Mouse (Mus musculus): ENCODE results near the gene Ak9. TPM values are rescaled to one million over a fixed set of nuclear protein-coding genes. Genes with fewer than 3 reads are reported as not detected.

Gene Ak9
- total RNA-seq, 4 experiments from 2014 or later, result 0.03 TPM; not detected in 2

DNA sequence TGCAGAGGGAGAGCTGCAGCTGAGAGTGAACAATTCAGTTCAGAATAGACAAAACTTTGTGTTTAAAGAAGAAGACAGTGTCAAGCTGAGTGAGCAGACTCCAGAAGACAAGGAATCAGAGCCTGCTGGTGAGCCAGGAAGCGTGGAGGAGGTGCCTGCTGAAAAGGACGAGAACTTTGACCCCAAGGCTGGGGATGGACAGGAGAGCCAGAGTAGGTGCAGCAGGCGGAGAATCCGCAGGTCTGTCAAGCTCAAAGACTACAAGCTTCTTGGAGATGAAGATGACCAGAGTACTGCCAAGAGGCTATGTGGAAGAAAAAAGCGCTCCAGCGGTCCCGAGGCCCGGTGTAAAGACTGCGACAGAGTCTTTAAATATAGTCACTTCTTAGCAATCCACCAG lies 147.9 kb downstream of the Ak9 start:
- no peak for DNase-seq (ENCODE audit: low spot score)

DNA sequence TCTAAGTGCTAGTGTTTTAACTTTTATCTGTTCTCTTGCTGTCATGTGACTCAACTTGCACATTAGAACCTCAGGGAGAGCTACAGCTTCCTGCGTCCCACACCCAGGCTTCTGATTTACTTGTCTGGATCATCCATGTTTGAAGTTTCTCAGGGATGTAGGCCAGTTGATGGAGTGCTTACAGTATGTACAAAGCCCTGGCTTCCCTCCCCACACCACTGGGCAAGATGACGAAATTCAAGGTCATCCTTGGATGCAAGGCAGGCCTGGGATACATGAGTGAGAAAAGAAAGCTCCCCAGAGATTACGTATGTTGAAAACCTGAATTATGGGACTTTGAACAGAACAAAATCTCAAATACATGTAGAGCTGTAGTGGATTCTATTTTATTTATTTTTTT lies 149.0 kb downstream of the Ak9 start:
- DNase-seq (ENCODE audit: low spot score), result no peak

DNA sequence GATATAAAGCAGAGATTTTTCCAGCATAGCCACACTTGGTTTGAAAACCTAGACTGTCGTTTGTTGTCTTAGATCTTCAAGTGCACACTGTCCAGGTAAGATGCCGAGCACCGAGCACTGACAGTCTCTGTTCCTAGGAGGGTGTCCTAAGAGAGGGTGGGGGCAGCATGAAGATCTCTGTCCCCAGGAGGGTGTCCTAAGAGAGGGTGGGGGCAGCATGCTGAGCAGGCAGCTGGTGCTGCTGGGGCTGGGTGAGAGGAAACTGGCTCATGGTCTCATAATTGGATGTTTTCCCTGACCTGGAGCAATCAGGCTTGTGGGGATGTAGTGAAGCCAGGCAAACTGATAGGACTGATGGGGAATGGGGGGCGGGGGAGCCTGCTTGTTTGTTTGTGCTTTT lies 156.2 kb downstream of the Ak9 start:
- DNase-seq (ENCODE audit: low spot score), result no peak

DNA sequence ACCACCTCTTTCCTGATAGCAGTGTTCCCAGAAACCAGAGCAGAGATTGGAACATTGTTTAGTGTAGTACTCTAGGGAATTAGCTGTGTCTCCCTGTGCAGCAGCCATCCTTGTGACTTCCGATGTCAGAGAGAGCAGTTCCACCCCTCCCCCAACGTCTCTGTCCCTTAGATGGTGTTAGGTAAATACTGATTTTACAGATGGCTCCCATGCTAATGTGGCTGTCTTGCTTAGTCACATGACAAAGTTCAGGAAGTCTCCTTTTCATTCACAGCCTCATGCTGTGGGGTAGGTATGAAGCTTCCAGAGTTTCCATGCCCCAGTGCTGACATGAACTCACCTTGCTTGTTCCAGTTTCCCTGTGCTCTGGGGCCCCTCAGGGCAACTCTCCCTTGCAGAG lies 156.7 kb downstream of the Ak9 start:
- no peak for DNase-seq (ENCODE audit: low spot score)

DNA sequence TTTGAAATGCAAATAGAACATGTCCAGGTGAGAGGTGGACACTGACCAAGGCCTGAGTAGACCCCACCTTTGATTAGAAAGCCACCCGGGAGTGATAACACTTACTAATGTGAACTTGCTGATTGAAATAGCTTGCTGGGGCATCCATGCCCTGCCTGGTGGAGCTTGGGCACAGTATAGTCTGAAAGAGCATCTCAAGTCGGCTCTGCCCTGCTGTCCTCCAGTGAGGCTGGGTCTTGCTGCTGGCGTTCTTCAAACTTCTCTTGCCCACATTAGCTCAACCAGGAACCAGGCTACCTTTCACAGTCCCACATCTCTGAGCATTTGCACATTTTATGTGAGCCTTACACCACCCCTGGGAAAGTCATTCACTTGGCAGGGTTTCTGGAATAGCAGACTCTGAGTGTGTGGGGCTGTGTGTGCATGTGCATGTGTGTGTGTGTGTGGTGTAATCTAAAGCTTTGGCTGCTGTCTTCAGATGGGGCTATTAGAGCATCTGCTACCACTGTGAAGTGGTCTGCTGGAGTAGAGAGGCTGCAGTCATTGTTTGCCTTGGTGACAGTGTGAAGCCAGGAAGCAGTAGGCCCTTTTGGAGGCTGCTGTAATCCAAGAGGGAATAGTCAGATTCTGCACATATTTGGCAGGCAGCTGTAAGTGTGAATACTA lies 157.4 kb downstream of the Ak9 start:
- DNase-seq (ENCODE audit: low spot score), result no peak

- no peak for DNase-seq (ENCODE audit: low spot score)
These were observed 160.7 kb downstream of the Ak9 start for GRCm38 (mm10) chr10:41464401-41464955.

DNA sequence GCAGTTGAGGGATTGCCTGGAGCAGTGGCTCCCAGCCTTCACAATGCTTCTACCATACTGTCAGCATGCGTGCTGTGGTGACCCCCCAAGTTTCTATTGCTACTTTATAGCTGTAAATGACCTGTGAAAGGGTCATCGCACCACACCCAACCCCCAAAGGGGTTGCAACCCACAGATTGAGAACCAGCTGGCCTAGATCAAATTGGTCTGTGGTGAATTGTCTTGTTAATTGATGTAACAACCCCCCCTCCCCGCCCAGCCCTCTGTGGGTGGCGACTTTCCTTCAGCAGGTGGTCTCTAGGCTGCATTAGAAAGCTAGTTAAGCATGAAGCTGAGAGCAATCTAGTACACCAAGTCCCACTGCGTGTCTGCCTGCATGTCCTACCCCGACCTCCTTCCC lies 163.5 kb downstream of the Ak9 start:
- no peak for DNase-seq (ENCODE audit: low spot score)

GRCm38 (mm10) chr10:41470693-41471092 lies 166.9 kb downstream of the Ak9 start:
- no peak for DNase-seq (ENCODE audit: low spot score)

DNA sequence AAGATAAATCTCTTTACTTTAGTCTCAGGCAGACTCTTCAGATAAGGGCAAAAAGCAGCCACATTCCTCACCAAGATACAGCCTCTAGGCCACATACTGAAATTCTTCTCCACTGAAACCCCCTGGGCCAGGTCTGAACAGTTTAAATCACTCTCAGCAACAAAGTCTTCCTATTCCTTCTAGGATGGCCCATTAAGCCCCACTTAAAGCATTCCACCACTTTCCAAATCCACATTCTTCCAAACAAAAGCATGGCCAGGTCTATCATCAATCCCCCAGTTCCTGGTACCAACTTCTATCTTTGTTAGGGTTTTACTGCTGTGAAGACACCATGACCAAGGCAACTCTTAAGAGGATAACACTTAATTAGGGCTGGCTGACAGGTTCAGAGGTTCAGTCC lies 168.8 kb downstream of the Ak9 start:
- no peak for DNase-seq (ENCODE audit: low spot score)

- no peak for DNase-seq (ENCODE audit: low spot score)
These were observed 169.2 kb downstream of the Ak9 start for GRCm38 (mm10) chr10:41472962-41473481.

- peak; percentile 76 for DNase-seq (ENCODE audit: low spot score)
These were observed 170.1 kb downstream of the Ak9 start for GRCm38 (mm10) chr10:41473782-41474468.

GRCm38 (mm10) chr10:41474981-41475391 lies 171.2 kb downstream of the Ak9 start:
- peak; percentile 53 for DNase-seq (ENCODE audit: low spot score)

DNA sequence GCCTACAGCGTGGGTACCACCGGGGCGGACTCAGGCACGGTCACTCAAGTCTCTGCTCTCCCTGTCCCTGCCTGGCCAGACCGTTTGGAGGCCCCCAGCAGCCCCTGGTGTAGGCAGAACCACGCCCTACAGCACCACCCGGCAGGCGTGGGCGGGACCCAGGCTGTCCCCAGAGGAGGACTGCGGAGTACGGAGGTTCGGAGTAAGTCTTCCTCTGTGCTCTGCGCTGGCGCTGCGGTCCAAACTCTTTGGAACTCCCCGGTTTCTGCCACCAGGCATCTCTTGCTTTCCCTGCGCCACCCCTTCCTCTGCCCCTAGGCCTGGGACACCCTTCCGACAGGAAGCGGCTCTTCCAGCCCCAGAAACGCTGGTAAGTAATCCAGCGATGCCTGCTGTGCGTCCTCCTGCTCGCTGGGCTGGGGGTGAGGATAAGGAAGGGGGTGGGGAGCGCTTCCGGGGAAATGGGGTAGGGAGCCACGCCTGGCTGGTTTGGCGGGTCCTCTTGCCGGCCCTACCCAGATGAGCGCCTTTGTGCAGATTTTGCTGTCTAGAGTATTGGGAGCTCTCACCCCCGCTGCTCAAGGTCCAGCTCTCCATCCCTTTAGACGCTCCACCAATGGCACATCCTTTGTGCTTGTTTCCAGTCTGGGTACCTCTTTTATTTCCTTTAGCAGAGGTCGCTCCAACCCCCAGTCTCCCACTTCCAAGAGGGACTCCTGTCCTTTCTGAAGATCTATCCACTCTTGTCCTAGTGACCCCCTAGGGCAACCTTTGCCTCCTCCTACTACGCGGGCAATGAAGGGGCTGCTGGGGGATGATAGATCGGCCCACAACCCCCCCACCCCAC lies 172.6 kb downstream of the Ak9 start, which contains the start of gene Mical1:
Gene Mical1 (plus strand): TSS at position 144 of the 847 bp plus-strand sequence.
- peak; percentile 73 for DNase-seq (ENCODE audit: low spot score)

- DNase-seq (ENCODE audit: low spot score), result no peak
These were observed 173.2 kb downstream of the Ak9 start for GRCm38 (mm10) chr10:41477018-41477277.

DNA sequence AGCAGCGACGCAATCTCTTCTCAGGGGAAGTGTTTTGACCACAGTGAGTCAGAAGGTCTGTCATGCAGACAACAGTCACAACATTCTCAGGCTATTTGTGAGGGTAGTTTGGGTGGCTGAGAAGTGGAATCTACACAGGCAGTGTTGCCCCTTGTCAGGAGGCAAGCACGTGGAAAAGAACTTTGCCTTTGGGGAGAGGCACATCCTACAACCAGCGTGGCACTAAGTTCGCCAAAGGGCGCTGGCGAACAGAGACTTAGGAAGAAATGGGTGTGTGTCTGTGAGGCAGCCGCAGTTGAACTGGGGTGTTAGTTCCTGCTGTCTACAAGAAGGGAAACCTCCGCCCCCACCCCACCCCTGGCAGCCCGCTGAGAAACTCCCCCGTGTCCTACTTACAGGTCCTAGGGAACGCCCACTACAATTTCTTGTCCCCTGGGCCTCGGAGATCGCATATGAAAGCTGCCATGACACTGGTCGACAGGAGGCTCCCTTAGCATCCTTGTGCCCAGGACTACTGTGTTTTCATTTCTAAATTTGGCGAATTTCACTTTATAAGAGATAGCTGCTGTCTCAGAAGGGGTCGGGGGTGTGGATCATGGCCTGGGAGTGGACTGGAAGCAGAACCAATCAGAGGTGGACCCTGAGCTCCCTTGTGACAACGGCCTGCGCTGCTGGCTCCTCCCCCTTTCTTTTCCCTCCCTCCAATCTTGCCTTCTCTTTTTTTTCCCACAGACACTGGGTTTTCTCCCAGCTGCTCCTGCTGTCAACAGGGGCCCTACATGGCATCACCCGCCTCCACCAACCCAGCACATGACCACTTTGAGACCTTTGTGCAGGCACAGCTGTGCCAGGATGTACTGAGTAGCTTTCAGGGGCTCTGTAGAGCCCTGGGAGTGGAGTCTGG lies 173.8 kb downstream of the Ak9 start:
- DNase-seq (ENCODE audit: low spot score), result peak; percentile 82

GRCm38 (mm10) chr10:41479961-41480360 lies 176.2 kb downstream of the Ak9 start:
- DNase-seq (ENCODE audit: low spot score), result no peak

GRCm38 (mm10) chr10:41480938-41481880 lies 177.4 kb downstream of the Ak9 start:
- no peak for DNase-seq (ENCODE audit: low spot score)

GRCm38 (mm10) chr10:41482446-41482845 lies 178.7 kb downstream of the Ak9 start:
- no peak for DNase-seq (ENCODE audit: low spot score)
